Mouse (Mus musculus) midbrain, embryonic 13.5 days (tissue): ENCODE measurements around the gene Itprip. TPM values are rescaled to one million over a fixed set of nuclear protein-coding genes. Genes with fewer than 3 reads are reported as not detected.

Source experiments
- ATAC-seq: fragments of 200-750 bp; cut with Nextera tagmentation; 2 replicates; pipeline ENCODE4 v1.8.0; 2017; ENCODE audit warnings: mild to moderate bottlenecking, moderate TSS enrichment, moderate library complexity
- H3K27ac ChIP-seq: fragments of 300-500 bp; sonication (generic); 2 replicates; pipeline ENCODE4 v1.5.1; 2015; ENCODE audit warnings: inconsistent platforms, mild to moderate bottlenecking, moderate library complexity
- H3K27me3 ChIP-seq: fragments of 300-500 bp; sonication (generic); 2 replicates; pipeline ENCODE4 v1.6.1; 2015; ENCODE audit warnings: mild to moderate bottlenecking, inconsistent platforms
- H3K36me3 ChIP-seq: fragments of 300-500 bp; sonication (generic); 2 replicates; pipeline ENCODE4 v1.6.1; 2015; ENCODE audit warnings: mild to moderate bottlenecking, inconsistent platforms
- H3K4me1 ChIP-seq: fragments of 300-500 bp; sonication (generic); replicated peaks from 2 replicates; pipeline ENCODE4 v1.6.1; 2015; ENCODE audit warnings: inconsistent platforms
- H3K4me2 ChIP-seq: fragments of 300-500 bp; sonication (generic); replicated peaks from 2 replicates; pipeline ENCODE4 v1.6.1; 2015; ENCODE audit warnings: moderate library complexity, mild to moderate bottlenecking, inconsistent platforms
- H3K4me3 ChIP-seq: fragments of 300-500 bp; sonication (generic); replicated peaks from 2 replicates; pipeline ENCODE4 v1.5.1; 2015; ENCODE audit warnings: mild to moderate bottlenecking, inconsistent platforms
- H3K9ac ChIP-seq: fragments of 300-500 bp; sonication (generic); replicated peaks from 2 replicates; pipeline ENCODE4 v1.6.1; 2015; ENCODE audit warnings: mild to moderate bottlenecking, inconsistent platforms
- H3K9me3 ChIP-seq: fragments of 300-500 bp; sonication (generic); 2 replicates; pipeline ENCODE4 v1.6.1; 2016; ENCODE audit warnings: mild to moderate bottlenecking, inconsistent platforms
- WGBS: fragments of 180-500 bp; shearing (Covaris S2); methylation state at CpG from one replicate; pipeline ENCODE4 v1.1.7; 2015; 5-methylcytosine and 5-hydroxymethylcytosine counted together
- polyA plus RNA-seq: library from polyadenylated mRNA; unstranded; fragments of >200 nt; fragmentation: Nextera tagmentation; extraction: Ambion mirVana; gene quantifications from 2 replicates; pipeline ENCODE4 v1.2.1, GENCODE M21; 2015

Itprip gene
- polyA plus RNA-seq, 1 experiment from 2014 or later, result 8.5 TPM

- Histone ChIP-seq H3K9ac (no peak overlapping the region), H3K36me3 (peaks cover 41% of the 10 kb centered on the region), H3K27ac (no peak overlapping the region), H3K27me3 (no peaks in the 10 kb centered on the region), H3K4me1 (peaks cover 4% of the 10 kb centered on the region; the same call in 1 of the 2 replicates), H3K4me2 (no peak overlapping the region), H3K4me3 (no peak overlapping the region), H3K9me3 (no peaks in the 10 kb centered on the region)
- ATAC-seq, result no peak
- 93% methylated on average over 8 of the region's 8 CpGs for WGBS
Observed at GRCm38 (mm10) chr19:47898472-47899079, 20.5 kb downstream of the Itprip start.

DNA sequence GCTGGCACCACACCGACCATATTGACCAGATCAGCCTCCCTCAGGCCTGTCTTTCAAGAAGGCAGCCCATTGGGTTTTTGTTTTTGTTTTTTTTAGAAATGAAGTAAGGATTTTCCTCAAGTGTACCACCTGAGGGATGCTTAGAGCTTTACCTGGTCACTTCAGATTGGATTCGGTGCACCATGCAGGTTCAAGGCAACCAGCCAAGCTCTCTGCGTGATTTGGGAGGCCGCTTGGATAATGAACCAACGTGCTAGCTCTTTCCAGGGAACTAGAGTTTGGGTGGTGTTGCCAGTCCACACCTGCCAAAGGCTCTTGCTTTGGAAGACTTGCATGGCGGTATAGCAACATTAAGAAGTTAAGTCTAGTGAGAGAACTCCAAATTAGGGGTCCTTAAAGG is 26.0 kb downstream of the Itprip start:
- WGBS, result 94% methylated on average over 6 of the region's 6 CpGs
- no peaks in the 10 kb centered on the region for H3K4me1 ChIP-seq
- no peak overlapping the region for H3K27ac ChIP-seq
- H3K9me3 ChIP-seq, result no peaks in the 10 kb centered on the region
- no peak overlapping the region for H3K9ac ChIP-seq
- no peak for ATAC-seq
- no peak overlapping the region for H3K4me2 ChIP-seq
- H3K36me3 ChIP-seq, result peaks cover 40% of the 10 kb centered on the region
- no peak overlapping the region for H3K4me3 ChIP-seq
- no peaks in the 10 kb centered on the region for H3K27me3 ChIP-seq

GRCm38 (mm10) chr19:47891562-47892312 is 27.4 kb downstream of the Itprip start:
- WGBS, result 88% methylated on average over 11 of the region's 11 CpGs
- Histone ChIP-seq H3K36me3 (peaks cover 27% of the 10 kb centered on the region), H3K4me2 (no peak overlapping the region), H3K4me1 (no peaks in the 10 kb centered on the region), H3K9me3 (no peaks in the 10 kb centered on the region), H3K27me3 (no peaks in the 10 kb centered on the region), H3K9ac (no peak overlapping the region), H3K4me3 (no peak overlapping the region), H3K27ac (no peak overlapping the region)
- ATAC-seq, result no peak

DNA sequence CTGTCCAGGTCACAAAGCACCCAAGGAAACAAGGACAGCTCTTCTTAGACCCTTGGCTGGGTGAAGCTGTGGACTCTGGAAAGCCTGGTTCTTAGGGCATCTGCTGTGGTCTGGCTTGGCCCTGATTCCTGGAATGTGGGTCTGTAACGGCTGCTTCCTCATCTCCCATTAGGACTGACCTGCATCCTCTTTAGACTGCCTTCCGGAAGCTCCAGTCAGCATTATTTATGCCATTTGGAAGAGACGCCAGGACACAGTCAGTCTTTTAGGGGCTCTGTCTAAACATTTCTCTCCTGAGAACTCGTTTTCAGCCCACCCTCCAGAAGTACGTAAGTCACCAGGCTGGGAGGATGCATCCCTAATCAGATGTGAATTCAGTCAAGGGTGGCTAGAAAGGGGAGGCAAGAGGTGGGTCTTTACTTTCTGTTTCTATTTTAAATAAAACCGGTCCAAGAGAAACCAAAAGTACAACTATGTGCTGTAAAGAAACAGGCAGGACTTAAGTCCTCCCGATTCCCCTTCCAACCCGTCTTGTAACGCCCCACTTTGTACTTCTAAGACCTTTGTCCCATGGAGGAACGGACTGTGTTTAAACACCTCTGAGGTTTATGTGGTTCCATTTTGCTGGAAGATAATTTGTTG is 28.5 kb downstream of the Itprip start:
- ATAC-seq, result no peak
- WGBS, result 73% methylated on average over 10 of the region's 10 CpGs
- no peak overlapping the region for H3K9ac ChIP-seq

GRCm38 (mm10) chr19:47888037-47888436 is 31.1 kb downstream of the Itprip start:
- no peak overlapping the region for H3K9ac ChIP-seq
- no peak overlapping the region for H3K4me3 ChIP-seq
- H3K4me1 ChIP-seq, result no peaks in the 10 kb centered on the region
- no peak overlapping the region for H3K4me2 ChIP-seq
- no peaks in the 10 kb centered on the region for H3K36me3 ChIP-seq
- H3K27me3 ChIP-seq, result no peaks in the 10 kb centered on the region
- no peaks in the 10 kb centered on the region for H3K9me3 ChIP-seq
- H3K27ac ChIP-seq, result no peak overlapping the region
- no peak for ATAC-seq
- WGBS, result 95% methylated on average over 8 of the region's 8 CpGs

More for the DNA sequence above, 28.5 kb downstream of the Itprip start:
- Histone ChIP-seq H3K9me3 (no peaks in the 10 kb centered on the region), H3K27ac (no peak overlapping the region), H3K36me3 (peaks cover 16% of the 10 kb centered on the region), H3K4me2 (no peak overlapping the region), H3K27me3 (no peaks in the 10 kb centered on the region), H3K4me1 (no peaks in the 10 kb centered on the region), H3K4me3 (no peak overlapping the region)

DNA sequence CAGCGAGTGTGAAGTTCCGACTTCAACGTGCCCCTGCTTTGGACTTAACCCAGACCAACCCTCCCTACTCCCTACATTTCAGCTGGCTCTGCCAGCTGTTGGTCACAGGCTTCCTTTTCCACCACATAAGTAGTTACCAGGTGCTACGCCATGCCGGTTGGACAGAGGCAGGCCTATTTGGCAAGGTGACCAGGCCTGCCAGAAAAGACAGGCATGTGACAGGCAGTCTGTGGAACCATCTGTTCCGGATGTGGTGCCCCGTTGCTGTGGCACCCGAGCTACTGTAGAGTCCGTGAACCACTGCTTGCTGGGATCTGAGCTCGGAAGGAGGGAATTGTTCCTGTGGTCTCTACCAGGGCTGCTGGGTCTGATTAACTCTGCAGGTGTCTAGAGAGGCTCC is 31.7 kb downstream of the Itprip start:
- no peak for ATAC-seq
- no peaks in the 10 kb centered on the region for H3K27me3 ChIP-seq
- no peak overlapping the region for H3K9ac ChIP-seq
- H3K9me3 ChIP-seq, result no peaks in the 10 kb centered on the region
- H3K27ac ChIP-seq, result no peak overlapping the region
- no peak overlapping the region for H3K4me3 ChIP-seq
- H3K4me2 ChIP-seq, result no peak overlapping the region
- H3K36me3 ChIP-seq, result no peaks in the 10 kb centered on the region
- WGBS, result 93% methylated on average over 10 of the region's 10 CpGs
- no peaks in the 10 kb centered on the region for H3K4me1 ChIP-seq

GRCm38 (mm10) chr19:47886617-47887016 is 32.5 kb downstream of the Itprip start:
- Histone ChIP-seq H3K4me2 (no peak overlapping the region), H3K36me3 (no peaks in the 10 kb centered on the region), H3K27ac (no peak overlapping the region), H3K27me3 (no peaks in the 10 kb centered on the region), H3K9me3 (no peaks in the 10 kb centered on the region), H3K4me1 (no peaks in the 10 kb centered on the region), H3K9ac (no peak overlapping the region), H3K4me3 (no peak overlapping the region)
- WGBS, result 89% methylated on average over 7 of the region's 7 CpGs
- no peak for ATAC-seq

- Histone ChIP-seq H3K27me3 (no peaks in the 10 kb centered on the region), H3K4me1 (peaks cover 1% of the 10 kb centered on the region), H3K9me3 (no peaks in the 10 kb centered on the region), H3K36me3 (no peaks in the 10 kb centered on the region), H3K4me2 (no peak overlapping the region), H3K4me3 (no peak overlapping the region), H3K27ac (no peak overlapping the region), H3K9ac (no peak overlapping the region)
- WGBS, result 89% methylated on average over 11 of the region's 11 CpGs
- ATAC-seq, result no peak
Observed at GRCm38 (mm10) chr19:47885886-47886285, 33.2 kb downstream of the Itprip start.

GRCm38 (mm10) chr19:47885191-47885743 is 33.8 kb downstream of the Itprip start:
- Histone ChIP-seq H3K27me3 (no peaks in the 10 kb centered on the region), H3K4me2 (no peak overlapping the region), H3K4me1 (peaks cover 5% of the 10 kb centered on the region), H3K9me3 (no peaks in the 10 kb centered on the region), H3K9ac (no peak overlapping the region), H3K36me3 (no peaks in the 10 kb centered on the region), H3K4me3 (no peak overlapping the region), H3K27ac (no peak overlapping the region)
- 76% methylated on average over 7 of the region's 7 CpGs for WGBS
- ATAC-seq, result no peak

DNA sequence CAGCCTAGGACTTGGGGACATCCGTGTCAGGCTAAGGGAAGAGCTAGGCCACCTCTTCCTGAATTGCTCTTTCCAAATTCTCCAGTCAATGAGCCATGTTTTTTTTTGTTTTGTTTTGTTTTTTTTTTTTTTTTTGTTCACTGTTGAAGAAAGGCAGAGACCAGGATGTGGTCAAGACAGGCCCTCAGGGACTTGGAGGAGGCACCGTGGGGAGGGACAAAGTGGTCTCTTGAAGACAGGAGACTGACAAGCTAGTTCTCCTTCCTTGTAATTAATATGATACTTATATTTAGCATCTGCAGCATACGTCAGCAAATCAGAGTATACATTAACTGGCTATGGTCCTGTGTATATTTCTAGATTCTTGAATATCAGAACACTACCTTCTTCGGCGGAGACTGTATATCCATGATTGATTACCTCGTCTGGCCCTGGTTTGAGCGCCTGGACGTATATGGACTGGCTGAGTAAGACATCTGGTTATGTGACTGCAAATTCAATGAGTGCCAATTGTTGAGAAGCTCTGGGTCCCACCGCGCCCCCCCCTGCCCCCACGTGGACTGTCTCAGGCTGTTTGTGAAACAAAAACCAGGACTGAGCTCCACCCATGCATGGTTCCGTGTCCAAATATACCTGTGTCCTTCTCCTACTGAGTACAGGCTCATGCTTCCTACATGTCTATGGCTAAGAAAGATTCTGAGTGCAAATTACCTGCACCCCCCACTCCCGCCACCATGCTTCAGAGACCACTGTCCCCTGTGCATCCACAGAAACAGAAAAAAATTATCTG is 34.6 kb downstream of the Itprip start:
- Histone ChIP-seq H3K9ac (no peak overlapping the region), H3K4me3 (no peak overlapping the region), H3K4me2 (no peak overlapping the region), H3K4me1 (peaks cover 5% of the 10 kb centered on the region), H3K9me3 (no peaks in the 10 kb centered on the region), H3K27me3 (no peaks in the 10 kb centered on the region), H3K27ac (no peak overlapping the region), H3K36me3 (no peaks in the 10 kb centered on the region)
- 88% methylated on average over 13 of the region's 13 CpGs for WGBS
- ATAC-seq, result no peak

GRCm38 (mm10) chr19:47882882-47883254 is 36.2 kb downstream of the Itprip start:
- Histone ChIP-seq H3K27me3 (no peaks in the 10 kb centered on the region), H3K4me1 (peaks cover 5% of the 10 kb centered on the region), H3K9ac (no peak overlapping the region), H3K27ac (no peak overlapping the region), H3K36me3 (no peaks in the 10 kb centered on the region), H3K4me3 (no peak overlapping the region), H3K9me3 (no peaks in the 10 kb centered on the region), H3K4me2 (no peak overlapping the region)
- ATAC-seq, result peak; percentile 66
- WGBS, result 66% methylated on average over 9 of the region's 9 CpGs
